Mouse (Mus musculus): ENCODE results near the gene Tdpoz5.
"Not testable (repeated sequence)": the region's sequence is repeated elsewhere in the genome, so short reads cannot be mapped to it uniquely, and the experiment has no call there.

The Tdpoz5 gene

GRCm38 (mm10) chr3:93961214-93961613 lies at the start of gene Tdpoz5:
Tdpoz5 (minus strand) TSS chr3:93961314.
- DNase-seq (ENCODE audit: low read depth, low spot score): not testable (repeated sequence)

GRCm38 (mm10) chr3:93968938-93969337 lies 7.8 kb upstream of the Tdpoz5 start:
- not testable (repeated sequence) for DNase-seq (ENCODE audit: low read depth, low spot score)

- not testable (repeated sequence) for DNase-seq (ENCODE audit: low read depth, low spot score)
These were observed 17.7 kb downstream of the Tdpoz5 start, which contains the start of gene Gm9117 for GRCm38 (mm10) chr3:93943443-93943842. Gm9117 (minus strand) TSS chr3:93943543.

- not testable (repeated sequence) for DNase-seq (ENCODE audit: low read depth, low spot score)
These were observed 22.7 kb downstream of the Tdpoz5 start for GRCm38 (mm10) chr3:93938386-93938785.

All from ZHBTc4 (cell line).